In the genomic region with DNA sequence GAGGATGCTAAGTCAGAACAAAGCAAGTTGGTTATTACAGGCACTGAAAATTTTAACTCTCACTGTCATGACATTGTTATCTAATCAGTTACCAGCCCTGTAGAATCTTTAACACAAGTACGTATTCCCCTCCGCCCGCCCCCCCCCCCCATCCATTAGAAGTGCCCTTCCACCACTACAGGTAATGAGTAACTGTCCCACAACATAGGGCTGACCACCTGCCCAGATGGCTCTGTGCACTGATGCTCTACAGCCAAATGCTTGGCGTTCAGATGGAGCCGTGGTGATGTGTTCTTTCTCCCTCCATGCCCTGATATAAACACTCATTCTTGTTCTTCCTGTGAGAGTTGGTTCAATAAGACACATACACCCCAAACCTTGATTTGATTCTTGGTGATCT, we compare ENCODE assay signal across 21 mouse cellular contexts. TPM values are rescaled to one million over a fixed set of nuclear protein-coding genes. Genes with fewer than 3 reads are reported as not detected.
A peak's percentile ranks its signal among the peaks of the same experiment; 100 is the strongest.
DNase-seq lines count a peak whose midpoint lies in the region; ATAC-seq and TF ChIP-seq lines count a peak whose summit lies in the region.
"Had no signal": no experiment of that assay in that cellular context is flagged by ENCODE, and none has a peak within 500 bp of the region (broad histone marks: within the 10 kb centered on the region; RNA-seq: fewer than 3 reads in every experiment).

No protein-coding gene starts in this region.

- no peak for TF ChIP-seq POLR2A in kidney, adult 2 months (IDR thresholded peaks at IDR 0.05; ENCODE audit: low read depth, low read length)

- WGBS in kidney, embryonic 15.5 days, result 75% methylated on average over 5 of the region's 5 CpGs
- 84% methylated on average over 5 of the region's 5 CpGs for WGBS in kidney, embryonic 16.5 days
- WGBS in kidney, adult 2 months, result 46% methylated on average over 5 of the region's 5 CpGs
- WGBS in kidney, postnatal 0 days, result 84% methylated on average over 5 of the region's 5 CpGs

- H3K36me3 ChIP-seq in kidney, embryonic 15.5 days, result no peaks in the 10 kb centered on the region
- H3K36me3 ChIP-seq in kidney, embryonic 16.5 days (ENCODE audit: insufficient read depth, low read length), result no peaks in the 10 kb centered on the region
- H3K36me3 ChIP-seq in kidney, adult 2 months (ENCODE audit: control insufficient read depth, insufficient read depth, low read length), result no peaks in the 10 kb centered on the region
- H3K36me3 ChIP-seq in kidney, postnatal 0 days (ENCODE audit: insufficient read depth, low read length), result no peaks in the 10 kb centered on the region
- H3K36me3 ChIP-seq: G1E had no signal

- H3K4me1 ChIP-seq in kidney, embryonic 15.5 days, result 0 out of 2 replicates have a peak, but pooled peaks cover 4% of the 10 kb centered on the region
- H3K4me1 ChIP-seq in kidney, embryonic 16.5 days (ENCODE audit: insufficient read depth, low read length), result no peaks in the 10 kb centered on the region
- H3K4me1 ChIP-seq in kidney, adult 2 months (ENCODE audit: control insufficient read depth, insufficient read depth, low read length), result no peaks in the 10 kb centered on the region
- H3K4me1 ChIP-seq in kidney, postnatal 0 days (replicated peaks; ENCODE audit: insufficient read depth, low read length), result no peaks in the 10 kb centered on the region

- no peaks in the 10 kb centered on the region for H3K9me3 ChIP-seq in kidney, embryonic 15.5 days (replicated peaks)
- H3K9me3 ChIP-seq in kidney, embryonic 16.5 days (ENCODE audit: low read length), result no peaks in the 10 kb centered on the region
- no peaks in the 10 kb centered on the region for H3K9me3 ChIP-seq in kidney, postnatal 0 days (replicated peaks; ENCODE audit: low read length)
- H3K9me3 ChIP-seq: G1E had no signal

- no peak overlapping the region for H3K4me3 ChIP-seq in kidney, embryonic 15.5 days (replicated peaks)
- no peak overlapping the region for H3K4me3 ChIP-seq in kidney, embryonic 16.5 days (ENCODE audit: low read length)
- H3K4me3 ChIP-seq in kidney, adult 2 months (ENCODE audit: insufficient read depth, low read depth, low read length), result no peak overlapping the region
- no peak overlapping the region for H3K4me3 ChIP-seq in kidney, postnatal 0 days (replicated peaks; ENCODE audit: low read depth, low read length)

- ATAC-seq in kidney, embryonic 15.5 days (replicated peaks; ENCODE audit: low FRiP score), result peak; percentile 66
- ATAC-seq in kidney, embryonic 16.5 days (ENCODE audit: low FRiP score, low TSS enrichment), result peak; percentile 71; the same call in 1 of the 2 replicates
- 0 out of 2 replicates have a peak, but pooled peaks have one; percentile 36 for ATAC-seq in kidney, postnatal 0 days (replicated peaks; ENCODE audit: low FRiP score, low read depth)
- ATAC-seq: activated CD4-positive, CD25-positive, alpha-beta regulatory T cell, adult 4 months; CD4-positive, CD25-positive, alpha-beta regulatory T cell, adult 4 months; Patski had no signal

- DNase-seq in kidney, adult 9 months, result no peak
- DNase-seq in kidney, adult 2 months, result no peak
- DNase-seq in kidney, postnatal 0 days (ENCODE audit: low spot score), result no peak
- no peak for DNase-seq in kidney, postnatal 14 days
- DNase-seq: adrenal gland, adult 2 months; adrenal gland, adult 8-10 months; adrenal gland, postnatal 10 days; adrenal gland, postnatal 14 days; adrenal gland, postnatal 25 days; adrenal gland, postnatal 36 days; B cell, adult 2 months; cerebellum, adult 11 months; cerebellum, adult 11-12 months; cerebellum, adult 18-20 months had no signal

- no peak for TF ChIP-seq CTCF in kidney, adult 2 months (conservative IDR thresholded peaks at IDR 0.05; ENCODE audit: insufficient read depth, insufficient read length, low read depth, low read length)
- TF ChIP-seq CTCF in kidney, postnatal 0 days (IDR thresholded peaks at IDR 0.05; ENCODE audit: low read depth), result no peak

- no peak overlapping the region for H3K27ac ChIP-seq in kidney, embryonic 15.5 days
- H3K27ac ChIP-seq in kidney, embryonic 16.5 days (ENCODE audit: low read length), result no peak overlapping the region
- H3K27ac ChIP-seq in kidney, adult 2 months (ENCODE audit: insufficient read depth, low read depth, low read length), result no peak overlapping the region
- no peak overlapping the region for H3K27ac ChIP-seq in kidney, postnatal 0 days

- no peak overlapping the region for H3K9ac ChIP-seq in kidney, embryonic 15.5 days
- no peak overlapping the region for H3K9ac ChIP-seq in kidney, embryonic 16.5 days (replicated peaks; ENCODE audit: low read length)
- no peak overlapping the region for H3K9ac ChIP-seq in kidney, postnatal 0 days (ENCODE audit: low read depth, low read length)

- no peaks in the 10 kb centered on the region for H3K27me3 ChIP-seq in kidney, embryonic 15.5 days
- no peaks in the 10 kb centered on the region; the same call in 1 of the 2 replicates for H3K27me3 ChIP-seq in kidney, embryonic 16.5 days (ENCODE audit: insufficient read depth, low read length)
- no peaks in the 10 kb centered on the region for H3K27me3 ChIP-seq in kidney, adult 2 months (replicated peaks; ENCODE audit: control insufficient read depth, insufficient read depth, low read length)
- H3K27me3 ChIP-seq in kidney, postnatal 0 days (ENCODE audit: insufficient read depth, low read length), result no peaks in the 10 kb centered on the region
- H3K27me3 ChIP-seq: CH12.LX had no signal

- H3K4me2 ChIP-seq in kidney, embryonic 15.5 days, result no peak overlapping the region
- no peak overlapping the region for H3K4me2 ChIP-seq in kidney, embryonic 16.5 days (replicated peaks; ENCODE audit: low read depth, low read length)
- H3K4me2 ChIP-seq in kidney, postnatal 0 days (ENCODE audit: low read length), result no peak overlapping the region

RNA-seq across cellular contexts. Expression of a gene that starts 10.8 kb away (rescaled TPM):
- polyA plus RNA-seq in kidney, embryonic 15.5 days (2015; fragmentation: Nextera tagmentation; extraction: Ambion mirVana), result 3.9 and 5.2 TPM in 2 replicates
- 4.3 and 4.6 TPM in 2 replicates for polyA plus RNA-seq in kidney, embryonic 16.5 days (2015; fragmentation: Nextera tagmentation; extraction: Ambion mirVana)
- polyA plus RNA-seq in kidney, adult 2 months (2012; rRNA removed), result 11.0 and 12.5 TPM in 2 replicates
- polyA plus RNA-seq in kidney, postnatal 0 days (2015; fragmentation: Nextera tagmentation; extraction: Ambion mirVana), result 3.8 TPM in 2 replicates
- polyA plus RNA-seq: G1E had no signal
